In genomic region chr2:74691022-74691951, GRCm38 (mm10) we compare ENCODE assay signal across 8 mouse cellular contexts. TPM values are rescaled to one million over a fixed set of nuclear protein-coding genes. Genes with fewer than 3 reads are reported as not detected.
DNase-seq lines count a peak whose midpoint lies in the region; ATAC-seq and TF ChIP-seq lines count a peak whose summit lies in the region.

TSS of gene Hoxd10 (plus strand) at chr2:74691924.

- H3K9me3 ChIP-seq in hindbrain, embryonic 10.5 days: no peaks in the 10 kb centered on the region
- H3K9me3 ChIP-seq in hindbrain, embryonic 14.5 days (ENCODE audit: control insufficient read depth, low read length): peaks cover 3% of the 10 kb centered on the region; the same call in 1 of the 2 replicates
- H3K9me3 ChIP-seq in embryonic facial prominence, embryonic 13.5 days: no peaks in the 10 kb centered on the region
- no peaks in the 10 kb centered on the region for H3K9me3 ChIP-seq in hindbrain, embryonic 15.5 days
- no peaks in the 10 kb centered on the region for H3K9me3 ChIP-seq in liver, embryonic 11.5 days (ENCODE audit: control insufficient read depth, low read length)

- H3K27me3 ChIP-seq in hindbrain, embryonic 10.5 days (ENCODE audit: insufficient read depth, poor library complexity, severe bottlenecking): peaks cover 100% of the 10 kb centered on the region
- peaks cover 99% of the 10 kb centered on the region for H3K27me3 ChIP-seq in hindbrain, embryonic 14.5 days (ENCODE audit: control insufficient read depth, insufficient read depth, low read length)
- H3K27me3 ChIP-seq in embryonic facial prominence, embryonic 13.5 days: peaks cover 95% of the 10 kb centered on the region
- H3K27me3 ChIP-seq in hindbrain, embryonic 15.5 days: peaks cover 95% of the 10 kb centered on the region
- peaks cover 99% of the 10 kb centered on the region for H3K27me3 ChIP-seq in liver, embryonic 11.5 days (replicated peaks; ENCODE audit: control insufficient read depth, insufficient read depth, low read length)
- peaks cover 40% of the 10 kb centered on the region for H3K27me3 ChIP-seq in thymus, adult 2 months (ENCODE audit: control insufficient read depth, insufficient read depth, low read length)

- peaks cover 17% of the 10 kb centered on the region for H3K4me1 ChIP-seq in hindbrain, embryonic 10.5 days (replicated peaks)
- 0 out of 2 replicates have a peak, but pooled peaks cover 5% of the 10 kb centered on the region for H3K4me1 ChIP-seq in hindbrain, embryonic 14.5 days (replicated peaks; ENCODE audit: control insufficient read depth, insufficient read depth, low read length)
- no peaks in the 10 kb centered on the region; the same call in 1 of the 2 replicates for H3K4me1 ChIP-seq in embryonic facial prominence, embryonic 13.5 days
- H3K4me1 ChIP-seq in hindbrain, embryonic 15.5 days (replicated peaks): no peaks in the 10 kb centered on the region
- H3K4me1 ChIP-seq in liver, embryonic 11.5 days (replicated peaks; ENCODE audit: control insufficient read depth, insufficient read depth, low read length): no peaks in the 10 kb centered on the region
- H3K4me1 ChIP-seq in thymus, adult 2 months (replicated peaks; ENCODE audit: control insufficient read depth, insufficient read depth, low read length): no peaks in the 10 kb centered on the region

- H3K9ac ChIP-seq in hindbrain, embryonic 14.5 days: no peak within 1 kb of the TSS
- H3K9ac ChIP-seq in embryonic facial prominence, embryonic 13.5 days: no peak within 1 kb of the TSS
- H3K9ac ChIP-seq in hindbrain, embryonic 15.5 days: no peak within 1 kb of the TSS
- no peak within 1 kb of the TSS for H3K9ac ChIP-seq in liver, embryonic 11.5 days (ENCODE audit: low read depth, low read length)

- no peak for TF ChIP-seq POLR2A in thymus, adult 2 months (IDR thresholded peaks at IDR 0.05; ENCODE audit: control insufficient read depth, extremely low read depth, insufficient read depth, low read length, poor library complexity)

- H3K27ac ChIP-seq in hindbrain, embryonic 10.5 days: no peak within 1 kb of the TSS
- no peak within 1 kb of the TSS for H3K27ac ChIP-seq in hindbrain, embryonic 14.5 days
- no peak within 1 kb of the TSS for H3K27ac ChIP-seq in embryonic facial prominence, embryonic 13.5 days
- H3K27ac ChIP-seq in hindbrain, embryonic 15.5 days (replicated peaks): no peak within 1 kb of the TSS
- H3K27ac ChIP-seq in liver, embryonic 11.5 days (ENCODE audit: low read depth, low read length): no peak within 1 kb of the TSS
- no peak within 1 kb of the TSS for H3K27ac ChIP-seq in thymus, adult 2 months (ENCODE audit: control insufficient read depth, insufficient read depth, low read length)

- H3K4me3 ChIP-seq in hindbrain, embryonic 10.5 days: peak within 1 kb of the TSS; percentile 29
- H3K4me3 ChIP-seq in hindbrain, embryonic 14.5 days (replicated peaks; ENCODE audit: low read length): no peak within 1 kb of the TSS
- H3K4me3 ChIP-seq in embryonic facial prominence, embryonic 13.5 days: peak within 1 kb of the TSS; percentile 5; the same call in 1 of the 2 replicates
- H3K4me3 ChIP-seq in hindbrain, embryonic 15.5 days: no peak within 1 kb of the TSS
- H3K4me3 ChIP-seq in liver, embryonic 11.5 days (ENCODE audit: low read depth, low read length): no peak within 1 kb of the TSS; the same call in 1 of the 2 replicates
- no peak within 1 kb of the TSS for H3K4me3 ChIP-seq in thymus, adult 2 months (ENCODE audit: control insufficient read depth, insufficient read depth, low read length)

- TF ChIP-seq CTCF in thymus, adult 2 months (IDR thresholded peaks at IDR 0.05; ENCODE audit: borderline replicate concordance, control insufficient read depth, extremely low read depth, insufficient read depth, low read length, poor library complexity): no peak

- no peaks in the 10 kb centered on the region for H3K36me3 ChIP-seq in hindbrain, embryonic 10.5 days
- H3K36me3 ChIP-seq in hindbrain, embryonic 14.5 days (replicated peaks; ENCODE audit: control insufficient read depth, insufficient read depth): no peaks in the 10 kb centered on the region
- H3K36me3 ChIP-seq in embryonic facial prominence, embryonic 13.5 days: no peaks in the 10 kb centered on the region
- no peaks in the 10 kb centered on the region for H3K36me3 ChIP-seq in hindbrain, embryonic 15.5 days
- H3K36me3 ChIP-seq in liver, embryonic 11.5 days (ENCODE audit: control insufficient read depth, insufficient read depth, low read length): no peaks in the 10 kb centered on the region
- no peaks in the 10 kb centered on the region for H3K36me3 ChIP-seq in thymus, adult 2 months (ENCODE audit: control insufficient read depth, insufficient read depth, low read length)

- DNase-seq in hindbrain, embryonic 10.5 days (ENCODE audit: low spot score): peak; percentile 89
- no peak for DNase-seq in hindbrain, embryonic 14.5 days (ENCODE audit: low spot score)
- no peak for DNase-seq in liver, embryonic 11.5 days (ENCODE audit: low spot score)
- peak; percentile 82 for DNase-seq in testis, postnatal 14 days (ENCODE audit: low spot score)
- DNase-seq in thymus, adult 2 months: no peak
- no peak for DNase-seq in Muller cell, postnatal 12 days (ENCODE audit: inconsistent ontology term)

- WGBS in hindbrain, embryonic 10.5 days: under 1% methylated on average over 56 of the region's 56 CpGs
- WGBS in hindbrain, embryonic 14.5 days: 1% methylated on average over 56 of the region's 56 CpGs
- under 1% methylated on average over 56 of the region's 56 CpGs for WGBS in embryonic facial prominence, embryonic 13.5 days
- WGBS in hindbrain, embryonic 15.5 days: under 1% methylated on average over 56 of the region's 56 CpGs
- 1% methylated on average over 56 of the region's 56 CpGs for WGBS in liver, embryonic 11.5 days
- WGBS in thymus, adult 2 months: 9% methylated on average over 56 of the region's 56 CpGs

- ATAC-seq in hindbrain, embryonic 14.5 days (ENCODE audit: low FRiP score): no peak
- ATAC-seq in embryonic facial prominence, embryonic 13.5 days (ENCODE audit: insufficient number of reproducible peaks, insufficient read depth, low FRiP score, low TSS enrichment, low read depth): no peak
- ATAC-seq in hindbrain, embryonic 15.5 days (ENCODE audit: low FRiP score, low read depth): no peak
- no peak for ATAC-seq in liver, embryonic 11.5 days (replicated peaks; ENCODE audit: low FRiP score)

- H3K4me2 ChIP-seq in hindbrain, embryonic 14.5 days (replicated peaks): no peak within 1 kb of the TSS
- peak within 1 kb of the TSS; percentile 32 for H3K4me2 ChIP-seq in embryonic facial prominence, embryonic 13.5 days
- peak within 1 kb of the TSS; percentile 17; the same call in 1 of the 2 replicates for H3K4me2 ChIP-seq in hindbrain, embryonic 15.5 days
- H3K4me2 ChIP-seq in liver, embryonic 11.5 days: peak within 1 kb of the TSS; percentile 38

RNA-seq across cellular contexts. Expression of gene Hoxd10, which starts in this region (rescaled TPM):
- not detected in 2 replicates for polyA plus RNA-seq in hindbrain, embryonic 10.5 days (2016; fragmentation: Nextera tagmentation; extraction: Ambion mirVana)
- polyA plus RNA-seq in hindbrain, embryonic 14.5 days (2014; fragmentation: Nextera tagmentation; extraction: Ambion mirVana): not detected in 2 replicates
- 0.14 TPM in 1 of 2 replicates, not detected in the other for polyA plus RNA-seq in embryonic facial prominence, embryonic 13.5 days (2015; fragmentation: Nextera tagmentation; extraction: Ambion mirVana)
- not detected in 2 replicates for polyA plus RNA-seq in hindbrain, embryonic 15.5 days (2015; fragmentation: Nextera tagmentation; extraction: Ambion mirVana)
- 0.09 and 0.30 TPM in 2 replicates for polyA plus RNA-seq in liver, embryonic 11.5 days (2014; fragmentation: Nextera tagmentation; extraction: Ambion mirVana)
- not detected in 2 replicates for polyA plus RNA-seq in thymus, adult 2 months (2012; rRNA removed)

Comparison
In these comparisons a context has a peak if more than half of its experiments do, and no peak if none do; other contexts are left out.
1. Peak in DNase-seq and H3K4me3 ChIP-seq in hindbrain, embryonic 10.5 days; RNA of the gene not detected or under 1 TPM.